Mouse (Mus musculus) stomach, embryonic 16.5 days (tissue): ENCODE data around the gene Stra8. TPM values are rescaled to one million over a fixed set of nuclear protein-coding genes. Genes with fewer than 3 reads are reported as not detected.

Experiments used
- ATAC-seq: fragments of 200-750 bp; cut with Nextera tagmentation; 2 replicates; pipeline ENCODE4 v1.8.0; 2017; ENCODE audit warnings: moderate number of reproducible peaks, moderate TSS enrichment; ENCODE audit not compliant: insufficient read depth, low FRiP score
- H3K27ac ChIP-seq: fragments of 300-500 bp; sonication (generic); 2 replicates; pipeline ENCODE4 v1.5.1; 2014; ENCODE audit warnings: low read length
- H3K27me3 ChIP-seq: fragments of 300-500 bp; sonication (generic); 2 replicates; pipeline ENCODE4 v1.6.1; 2014; ENCODE audit warnings: low read length, control low read depth, mixed read lengths; ENCODE audit not compliant: control insufficient read depth, insufficient read depth
- H3K36me3 ChIP-seq: fragments of 300-500 bp; sonication (generic); 2 replicates; pipeline ENCODE4 v1.6.1; 2014; ENCODE audit warnings: low read length; ENCODE audit not compliant: control insufficient read depth, insufficient read depth
- H3K4me1 ChIP-seq: fragments of 300-500 bp; sonication (generic); 2 replicates; pipeline ENCODE4 v1.6.1; 2014; ENCODE audit warnings: low read length, control low read depth, mixed read lengths; ENCODE audit not compliant: control insufficient read depth, insufficient read depth
- H3K4me2 ChIP-seq: fragments of 300-500 bp; sonication (generic); 2 replicates; pipeline ENCODE4 v1.6.1; 2014; ENCODE audit warnings: low read depth, low read length, mixed read lengths
- H3K4me3 ChIP-seq: fragments of 300-500 bp; sonication (generic); replicated peaks from 2 replicates; pipeline ENCODE4 v1.5.1; 2014; ENCODE audit warnings: mild to moderate bottlenecking, low read length
- H3K9ac ChIP-seq: fragments of 300-500 bp; sonication (generic); 2 replicates; pipeline ENCODE4 v1.6.1; 2014; ENCODE audit warnings: low read length
- H3K9me3 ChIP-seq: fragments of 300-500 bp; sonication (generic); replicated peaks from 2 replicates; pipeline ENCODE4 v1.6.1; 2016; ENCODE audit warnings: low read length, control low read depth; ENCODE audit not compliant: control insufficient read depth
- WGBS: fragments of 180-500 bp; shearing (Covaris S2); extraction: QIAGEN DNeasy Blood & Tissue Kit; methylation state at CpG from one replicate; pipeline ENCODE4 v1.1.7; 2014; 5-methylcytosine and 5-hydroxymethylcytosine counted together
- polyA plus RNA-seq: library from polyadenylated mRNA; unstranded; fragments of >200 nt; fragmentation: Nextera tagmentation; extraction: Ambion mirVana; gene quantifications from 2 replicates; pipeline ENCODE4 v1.2.1, GENCODE M21; 2015

Stra8 gene
- polyA plus RNA-seq, 1 experiment from 2014 or later: not detected

DNA sequence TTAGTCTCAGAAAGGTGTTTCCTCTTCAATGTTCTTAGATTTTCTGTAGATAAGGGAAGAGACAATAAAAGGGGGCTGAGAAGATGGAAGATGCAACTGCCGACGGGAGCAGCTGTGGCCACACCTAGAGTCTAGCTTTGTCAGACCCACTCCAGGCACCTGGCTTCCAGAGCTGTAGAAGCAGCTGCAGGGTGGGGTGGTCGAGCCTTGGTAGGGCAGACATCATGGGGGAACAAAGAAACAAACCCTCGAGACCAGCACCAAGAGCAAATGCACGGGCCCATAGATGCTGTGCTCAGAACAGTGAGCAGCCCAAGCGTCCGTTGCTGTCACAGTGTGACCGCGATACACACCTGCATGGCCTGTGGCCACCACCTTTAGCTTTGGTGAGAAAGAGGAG is 22.5 kb downstream of the Stra8 start:
- Histone ChIP-seq H3K9me3 (no peaks in the 10 kb centered on the region), H3K4me3 (no peak overlapping the region), H3K27ac (no peak overlapping the region), H3K4me1 (no peaks in the 10 kb centered on the region), H3K4me2 (no peak overlapping the region), H3K36me3 (no peaks in the 10 kb centered on the region), H3K9ac (no peak overlapping the region), H3K27me3 (no peaks in the 10 kb centered on the region)
- 81% methylated on average over 9 of the region's 9 CpGs for WGBS
- ATAC-seq: no peak

- Histone ChIP-seq H3K36me3 (no peaks in the 10 kb centered on the region), H3K27ac (no peak overlapping the region), H3K27me3 (no peaks in the 10 kb centered on the region), H3K9me3 (no peaks in the 10 kb centered on the region), H3K4me3 (no peak overlapping the region), H3K9ac (no peak overlapping the region), H3K4me1 (no peaks in the 10 kb centered on the region), H3K4me2 (no peak overlapping the region)
- no peak for ATAC-seq
- 62% methylated on average over 5 of the region's 5 CpGs for WGBS
Measured at GRCm38 (mm10) chr6:34943499-34943898, 23.5 kb downstream of the Stra8 start.

DNA sequence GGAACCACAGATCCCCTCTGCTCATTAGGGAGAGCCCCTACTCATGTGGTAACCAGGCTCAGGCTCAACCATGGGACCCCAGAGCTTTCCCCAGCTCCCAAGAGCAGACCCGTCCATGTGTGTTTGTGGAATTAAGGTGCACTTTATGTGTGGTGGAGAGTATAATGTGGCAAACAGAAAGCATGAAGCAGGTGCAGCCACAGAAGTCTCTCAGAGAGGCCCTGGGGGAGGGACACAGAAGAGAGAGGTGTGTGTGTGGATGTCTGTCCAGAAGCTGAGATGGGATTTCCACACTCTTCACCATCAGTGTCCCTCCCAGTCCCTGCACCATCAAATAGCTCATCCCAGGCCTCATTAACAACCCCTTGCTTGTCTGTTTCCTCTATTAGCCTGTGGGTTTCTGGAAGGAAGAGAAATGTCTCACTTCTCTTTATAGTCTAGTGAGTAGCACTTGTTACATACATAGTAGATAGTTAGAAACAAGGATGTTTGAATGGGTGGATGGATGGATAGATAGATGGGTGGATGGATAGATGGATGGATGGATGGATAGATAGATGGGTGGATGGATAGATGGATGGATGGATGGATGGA is 26.6 kb downstream of the Stra8 start:
- no peak overlapping the region for H3K4me2 ChIP-seq
- no peaks in the 10 kb centered on the region for H3K36me3 ChIP-seq
- no peaks in the 10 kb centered on the region for H3K4me1 ChIP-seq

DNA sequence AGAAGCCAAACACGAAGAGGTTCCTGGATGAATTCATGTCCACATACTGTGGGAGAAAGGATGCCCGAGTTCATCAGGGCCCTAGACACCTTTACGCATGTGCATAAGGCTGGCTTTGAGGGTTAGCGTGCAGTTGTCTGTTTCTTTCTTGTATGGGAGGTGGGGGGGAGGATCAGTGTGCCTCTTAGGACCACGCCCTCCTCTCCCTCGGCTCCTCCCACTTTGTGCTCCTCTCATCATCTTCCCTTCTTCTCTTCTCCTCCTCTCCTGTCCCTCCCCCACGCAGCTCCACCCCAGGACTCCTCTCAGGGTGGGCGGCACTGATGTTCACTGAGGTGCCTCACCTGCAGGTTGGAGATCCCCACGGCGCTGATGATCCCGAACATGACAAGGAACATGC is 28.5 kb downstream of the Stra8 start:
- H3K27ac ChIP-seq: no peak overlapping the region
- no peaks in the 10 kb centered on the region for H3K9me3 ChIP-seq
- no peaks in the 10 kb centered on the region for H3K4me1 ChIP-seq
- no peaks in the 10 kb centered on the region for H3K36me3 ChIP-seq
- H3K27me3 ChIP-seq: no peaks in the 10 kb centered on the region
- ATAC-seq: no peak
- 20% methylated on average over 11 of the region's 11 CpGs for WGBS
- H3K4me3 ChIP-seq: peak overlapping the region; percentile 9
- H3K4me2 ChIP-seq: peak overlapping the region; percentile 31
- no peak overlapping the region for H3K9ac ChIP-seq

More for the DNA sequence above, 26.6 kb downstream of the Stra8 start:
- H3K4me3 ChIP-seq: no peak overlapping the region
- no peak overlapping the region for H3K9ac ChIP-seq
- ATAC-seq: no peak
- no peaks in the 10 kb centered on the region for H3K27me3 ChIP-seq
- WGBS: 83% methylated on average over 1 of the region's 1 CpGs
- H3K9me3 ChIP-seq: no peaks in the 10 kb centered on the region
- H3K27ac ChIP-seq: no peak overlapping the region

GRCm38 (mm10) chr6:34951518-34951917 is 31.6 kb downstream of the Stra8 start:
- 86% methylated on average over 7 of the region's 7 CpGs for WGBS
- H3K9ac ChIP-seq: no peak overlapping the region

GRCm38 (mm10) chr6:34951956-34952667 is 32.1 kb downstream of the Stra8 start:
- Histone ChIP-seq H3K4me1 (no peaks in the 10 kb centered on the region), H3K27me3 (no peaks in the 10 kb centered on the region), H3K27ac (0 out of 2 replicates have a peak overlapping the region, but pooled peaks have one; percentile 4), H3K4me3 (no peak overlapping the region), H3K4me2 (no peak overlapping the region), H3K9me3 (no peaks in the 10 kb centered on the region), H3K9ac (no peak overlapping the region), H3K36me3 (no peaks in the 10 kb centered on the region)
- WGBS: 58% methylated on average over 7 of the region's 7 CpGs
- ATAC-seq: no peak

More at GRCm38 (mm10) chr6:34951518-34951917, 31.6 kb downstream of the Stra8 start:
- no peaks in the 10 kb centered on the region for H3K4me1 ChIP-seq
- H3K4me3 ChIP-seq: no peak overlapping the region
- H3K27ac ChIP-seq: no peak overlapping the region
- H3K9me3 ChIP-seq: no peaks in the 10 kb centered on the region
- H3K36me3 ChIP-seq: no peaks in the 10 kb centered on the region
- no peak overlapping the region for H3K4me2 ChIP-seq
- H3K27me3 ChIP-seq: no peaks in the 10 kb centered on the region
- ATAC-seq: no peak

DNA sequence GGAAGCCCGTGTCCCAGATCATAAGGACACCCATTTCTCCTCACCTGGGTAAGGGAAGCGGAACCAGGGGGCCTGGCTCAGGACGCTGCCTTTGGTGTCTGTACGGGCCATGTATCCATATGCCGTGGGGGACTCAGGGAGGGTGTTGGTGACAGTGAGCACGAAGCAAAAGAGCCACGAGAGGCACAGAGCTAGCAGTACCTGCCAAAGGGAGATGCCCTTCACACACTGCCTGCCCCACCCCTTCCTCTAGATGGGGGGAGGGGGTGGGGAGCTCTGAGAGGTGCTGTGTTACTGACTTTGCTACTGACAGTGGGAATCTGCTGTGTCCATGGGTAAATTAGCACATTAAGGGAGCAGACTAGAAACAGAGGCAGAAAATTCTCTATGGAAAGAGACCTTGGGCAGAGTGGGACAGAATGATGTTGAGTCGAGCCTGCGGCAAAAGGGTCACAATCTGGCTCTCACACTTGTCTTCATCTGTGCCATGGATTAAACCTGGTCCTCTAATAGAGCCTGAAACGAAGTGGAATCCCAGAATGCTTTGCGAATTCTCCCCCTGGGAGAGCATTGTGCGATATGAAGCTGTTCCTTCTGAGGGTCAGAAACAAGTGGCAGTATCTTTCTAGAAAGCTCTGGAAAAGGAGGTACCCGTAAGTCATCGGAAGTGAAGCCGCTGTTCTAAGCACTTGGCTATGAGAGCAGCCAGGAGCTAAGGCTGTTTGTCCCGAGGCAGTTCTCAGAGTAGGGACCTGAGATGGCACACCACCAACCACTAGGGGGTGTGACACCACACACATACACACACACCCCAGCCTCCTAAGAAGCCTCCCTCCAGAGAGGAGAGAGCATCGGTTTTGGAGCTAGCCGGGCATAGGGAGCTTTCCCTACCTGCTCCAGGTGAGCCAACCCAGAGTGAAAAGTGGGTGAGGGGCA is 35.2 kb downstream of the Stra8 start:
- WGBS: 47% methylated on average over 18 of the region's 18 CpGs
- no peaks in the 10 kb centered on the region; the same call in 1 of the 2 replicates for H3K36me3 ChIP-seq
- H3K4me2 ChIP-seq: peak overlapping the region; percentile 31; the same call in 1 of the 2 replicates
- ATAC-seq: peak; percentile 73; the same call in 1 of the 2 replicates
- no peak overlapping the region for H3K9ac ChIP-seq
- H3K27me3 ChIP-seq: no peaks in the 10 kb centered on the region
- H3K27ac ChIP-seq: no peak overlapping the region
- peak overlapping the region; percentile 11; the same call in 1 of the 2 replicates for H3K4me3 ChIP-seq
- no peaks in the 10 kb centered on the region for H3K9me3 ChIP-seq
- no peaks in the 10 kb centered on the region for H3K4me1 ChIP-seq

DNA sequence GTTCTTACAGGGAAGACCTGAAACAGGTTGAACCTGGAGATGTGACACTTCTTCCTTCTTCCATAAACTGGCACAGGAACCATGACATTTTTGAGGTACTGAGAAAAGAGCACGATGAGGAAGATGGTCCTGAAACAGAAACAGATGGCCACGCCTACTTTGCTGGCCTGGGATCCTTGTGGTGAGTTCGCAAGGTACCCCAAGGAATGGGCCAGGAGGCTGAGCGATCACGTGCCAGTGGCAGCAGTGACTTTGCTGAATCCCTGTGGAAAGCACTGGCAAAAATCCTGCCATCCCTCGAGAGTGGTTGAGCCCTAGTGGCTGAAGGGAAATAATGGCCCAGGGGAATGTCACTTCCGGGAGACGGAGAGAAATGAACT is 35.9 kb downstream of the Stra8 start:
- H3K36me3 ChIP-seq: no peaks in the 10 kb centered on the region; the same call in 1 of the 2 replicates
- no peak for ATAC-seq

More for the DNA sequence above, 35.9 kb downstream of the Stra8 start:
- H3K9ac ChIP-seq: no peak overlapping the region
- no peaks in the 10 kb centered on the region for H3K27me3 ChIP-seq
- no peaks in the 10 kb centered on the region for H3K9me3 ChIP-seq
- no peaks in the 10 kb centered on the region for H3K4me1 ChIP-seq
- WGBS: 41% methylated on average over 8 of the region's 8 CpGs
- H3K4me2 ChIP-seq: peak overlapping the region; percentile 31; the same call in 1 of the 2 replicates
- no peak overlapping the region for H3K4me3 ChIP-seq
- H3K27ac ChIP-seq: no peak overlapping the region
